Mouse (Mus musculus) midbrain, embryonic 10.5 days (tissue): ENCODE data around the gene Ttc16. TPM values are rescaled to one million over a fixed set of nuclear protein-coding genes. Genes with fewer than 3 reads are reported as not detected.
A peak's percentile ranks its signal among the peaks of the same experiment; 100 is the strongest.

Experiments used
- DNase-seq: peaks from one replicate; pipeline ENCODE4 v3.0.0-alpha.2; 2017; ENCODE audit warnings: low spot score
- H3K27ac ChIP-seq: fragments of 300-500 bp; sonication (generic); replicated peaks from 2 replicates; pipeline ENCODE4 v1.5.1; 2016; ENCODE audit warnings: mild to moderate bottlenecking
- H3K27me3 ChIP-seq: fragments of 300-500 bp; sonication (generic); 2 replicates; pipeline ENCODE4 v1.6.1; 2016; ENCODE audit warnings: low read depth, mild to moderate bottlenecking; ENCODE audit not compliant: poor library complexity, severe bottlenecking
- H3K36me3 ChIP-seq: fragments of 300-500 bp; sonication (generic); 2 replicates; pipeline ENCODE4 v1.6.1; 2016; ENCODE audit warnings: mild to moderate bottlenecking, moderate library complexity
- H3K4me1 ChIP-seq: fragments of 300-500 bp; sonication (generic); 2 replicates; pipeline ENCODE4 v1.6.1; 2016
- H3K4me3 ChIP-seq: fragments of 300-500 bp; sonication (generic); 2 replicates; pipeline ENCODE4 v1.5.1; 2016; ENCODE audit warnings: mild to moderate bottlenecking, moderate library complexity
- H3K9me3 ChIP-seq: fragments of 300-500 bp; sonication (generic); replicated peaks from 2 replicates; pipeline ENCODE4 v1.6.1; 2016; ENCODE audit warnings: mild to moderate bottlenecking
- WGBS: fragments of 180-500 bp; shearing (Covaris S2); methylation state at CpG from one replicate; pipeline ENCODE4 v1.1.7; 2016; 5-methylcytosine and 5-hydroxymethylcytosine counted together
- polyA plus RNA-seq: library from polyadenylated mRNA; unstranded; fragments of >200 nt; fragmentation: Nextera tagmentation; extraction: Ambion mirVana; gene quantifications from 2 replicates; pipeline ENCODE4 v1.2.1, GENCODE M21; 2016

Gene Ttc16
- polyA plus RNA-seq, 1 experiment from 2014 or later = 0.31 TPM

DNA sequence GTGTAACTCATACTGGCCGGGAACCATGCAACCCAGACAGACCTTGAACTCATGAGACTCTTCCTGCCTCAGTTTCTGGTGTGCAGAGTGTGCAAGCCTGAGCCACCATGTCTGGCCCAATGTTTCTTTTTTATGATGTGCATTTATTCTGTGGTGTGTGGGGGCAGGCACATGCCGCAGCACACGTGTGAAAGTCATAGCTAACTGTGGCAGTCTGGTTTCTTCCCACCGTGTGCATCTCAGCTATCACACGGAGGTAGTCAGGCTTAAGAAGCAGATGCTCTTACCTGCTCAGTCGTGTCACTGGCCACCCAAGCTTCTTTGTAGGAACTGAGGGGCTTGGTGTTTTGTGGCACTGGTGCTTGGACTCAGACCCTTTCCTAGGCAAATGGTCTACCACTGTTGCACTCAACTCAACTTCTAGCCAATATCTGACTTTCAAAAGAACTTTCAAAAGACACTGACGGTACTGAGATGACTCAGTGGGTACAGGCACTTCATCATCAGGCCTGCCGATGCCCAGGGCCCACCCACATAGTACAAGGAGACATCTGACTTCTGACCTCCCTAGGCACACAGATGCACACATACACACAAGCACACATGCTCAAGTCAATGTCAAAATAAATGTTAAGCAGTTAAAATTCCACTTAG lies 2.7 kb downstream of the Ttc16 start:
- no peaks in the 10 kb centered on the region for H3K9me3 ChIP-seq
- H3K4me1 ChIP-seq = peaks cover 54% of the 10 kb centered on the region
- peaks cover 32% of the 10 kb centered on the region for H3K27me3 ChIP-seq
- H3K27ac ChIP-seq = no peak overlapping the region
- WGBS = 91% methylated on average over 8 of the region's 8 CpGs
- DNase-seq = no peak
- no peaks in the 10 kb centered on the region for H3K36me3 ChIP-seq
- H3K4me3 ChIP-seq = no peak overlapping the region

DNA sequence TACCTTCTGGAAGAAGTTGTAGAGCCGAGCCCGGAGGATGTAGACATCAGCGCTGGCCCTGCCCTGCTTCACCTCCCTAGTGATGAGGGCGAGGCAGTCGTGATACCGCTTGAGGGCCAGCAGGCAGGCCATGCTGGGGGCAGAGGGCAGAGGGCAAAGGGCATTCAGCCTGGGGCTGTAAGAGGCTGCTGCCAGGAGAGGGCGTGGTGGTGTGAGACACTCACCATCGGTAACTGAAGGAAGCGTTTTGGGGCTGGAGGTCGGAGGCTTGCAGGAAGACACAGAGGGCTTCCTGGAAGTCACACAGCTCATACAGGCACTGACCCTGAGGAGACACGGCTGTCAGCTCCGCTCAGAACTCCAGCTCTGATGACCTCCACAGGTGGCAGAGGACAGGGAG lies 3.5 kb downstream of the Ttc16 start:
- Histone ChIP-seq H3K4me1 (peaks cover 63% of the 10 kb centered on the region), H3K9me3 (no peaks in the 10 kb centered on the region)

GRCm38 (mm10) chr2:32769327-32770085 lies 5.9 kb downstream of the Ttc16 start:
- H3K27me3 ChIP-seq = peaks cover 26% of the 10 kb centered on the region; the same call in 1 of the 2 replicates
- peak overlapping the region; percentile 46; the same call in 1 of the 2 replicates for H3K27ac ChIP-seq
- DNase-seq = peak; percentile 33
- 54% methylated on average over 5 of the region's 5 CpGs for whole genome bisulfite sequencing
- peaks cover 48% of the 10 kb centered on the region for H3K4me1 ChIP-seq
- no peaks in the 10 kb centered on the region for H3K36me3 ChIP-seq
- no peaks in the 10 kb centered on the region for H3K9me3 ChIP-seq
- no peak overlapping the region for H3K4me3 ChIP-seq

More for the DNA sequence above, 3.5 kb downstream of the Ttc16 start:
- Histone ChIP-seq H3K27me3 (peaks cover 31% of the 10 kb centered on the region), H3K27ac (no peak overlapping the region), H3K4me3 (no peak overlapping the region), H3K36me3 (no peaks in the 10 kb centered on the region)
- 31% methylated on average over 12 of the region's 12 CpGs for whole genome bisulfite sequencing
- peak; percentile 30 for DNase-seq

DNA sequence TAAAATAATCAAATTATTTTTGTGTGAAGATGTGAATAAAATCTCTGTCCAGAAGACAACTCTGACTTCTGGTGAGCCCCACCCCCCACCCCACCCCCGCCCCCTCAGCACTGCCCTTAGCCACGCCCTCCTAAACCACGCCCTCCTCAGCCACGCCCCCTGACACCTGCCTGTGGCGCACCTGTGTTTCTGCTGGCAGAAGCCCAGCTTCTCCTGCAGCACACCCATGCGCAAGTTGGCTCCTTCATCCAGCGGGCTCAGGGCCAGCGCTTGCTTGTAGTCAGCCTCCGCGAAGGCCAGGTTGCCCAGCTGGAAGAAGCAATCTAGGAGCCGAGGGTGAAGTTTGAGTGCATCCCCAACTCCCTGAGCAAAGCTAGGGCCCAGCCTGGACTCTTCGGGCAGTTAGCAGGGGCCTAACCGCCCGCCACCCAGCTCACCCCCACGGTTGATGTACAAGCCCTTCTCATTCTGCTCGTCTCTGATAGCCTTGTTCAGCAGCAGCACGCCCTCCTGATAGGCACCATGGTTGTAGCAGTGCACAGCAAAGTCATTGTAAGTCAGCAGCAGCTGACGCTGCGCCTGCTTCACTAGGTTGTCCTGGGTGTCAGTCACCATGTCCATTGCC lies 6.7 kb downstream of the Ttc16 start:
- H3K27me3 ChIP-seq = peaks cover 23% of the 10 kb centered on the region; the same call in 1 of the 2 replicates
- peaks cover 48% of the 10 kb centered on the region for H3K4me1 ChIP-seq
- 50% methylated on average over 19 of the region's 19 CpGs for WGBS
- no peak for DNase-seq
- H3K27ac ChIP-seq = 0 out of 2 replicates have a peak overlapping the region, but pooled peaks have one; percentile 38
- no peak overlapping the region for H3K4me3 ChIP-seq
- H3K9me3 ChIP-seq = no peaks in the 10 kb centered on the region
- H3K36me3 ChIP-seq = no peaks in the 10 kb centered on the region

GRCm38 (mm10) chr2:32767241-32767640 lies 8.2 kb downstream of the Ttc16 start:
- Histone ChIP-seq H3K27me3 (0 out of 2 replicates have a peak, but pooled peaks cover 18% of the 10 kb centered on the region), H3K27ac (no peak overlapping the region; the same call in 1 of the 2 replicates), H3K9me3 (no peaks in the 10 kb centered on the region), H3K36me3 (peaks cover 11% of the 10 kb centered on the region), H3K4me1 (peaks cover 47% of the 10 kb centered on the region), H3K4me3 (no peak overlapping the region)
- WGBS = 79% methylated on average over 12 of the region's 12 CpGs
- no peak for DNase-seq

- 85% methylated on average over 3 of the region's 3 CpGs for WGBS
- no peak for DNase-seq
Observed at GRCm38 (mm10) chr2:32763353-32763752, 12.1 kb downstream of the Ttc16 start.

GRCm38 (mm10) chr2:32761859-32762258 lies 13.6 kb downstream of the Ttc16 start:
- H3K36me3 ChIP-seq = peaks cover 39% of the 10 kb centered on the region
- no peaks in the 10 kb centered on the region for H3K9me3 ChIP-seq
- H3K4me1 ChIP-seq = peaks cover 22% of the 10 kb centered on the region
- 86% methylated on average over 4 of the region's 4 CpGs for WGBS
- H3K27ac ChIP-seq = no peak overlapping the region
- no peak for DNase-seq
- 0 out of 2 replicates have a peak, but pooled peaks cover 3% of the 10 kb centered on the region for H3K27me3 ChIP-seq
- no peak overlapping the region for H3K4me3 ChIP-seq

More at GRCm38 (mm10) chr2:32763353-32763752, 12.1 kb downstream of the Ttc16 start:
- no peaks in the 10 kb centered on the region for H3K9me3 ChIP-seq
- 0 out of 2 replicates have a peak, but pooled peaks cover 10% of the 10 kb centered on the region for H3K27me3 ChIP-seq
- H3K4me1 ChIP-seq = peaks cover 22% of the 10 kb centered on the region
- no peak overlapping the region for H3K27ac ChIP-seq
- peaks cover 39% of the 10 kb centered on the region for H3K36me3 ChIP-seq
- no peak overlapping the region for H3K4me3 ChIP-seq

- no peak overlapping the region for H3K4me3 ChIP-seq
- DNase-seq = no peak
- 88% methylated on average over 14 of the region's 14 CpGs for WGBS
Observed at GRCm38 (mm10) chr2:32761361-32761760, 14.1 kb downstream of the Ttc16 start.

DNA sequence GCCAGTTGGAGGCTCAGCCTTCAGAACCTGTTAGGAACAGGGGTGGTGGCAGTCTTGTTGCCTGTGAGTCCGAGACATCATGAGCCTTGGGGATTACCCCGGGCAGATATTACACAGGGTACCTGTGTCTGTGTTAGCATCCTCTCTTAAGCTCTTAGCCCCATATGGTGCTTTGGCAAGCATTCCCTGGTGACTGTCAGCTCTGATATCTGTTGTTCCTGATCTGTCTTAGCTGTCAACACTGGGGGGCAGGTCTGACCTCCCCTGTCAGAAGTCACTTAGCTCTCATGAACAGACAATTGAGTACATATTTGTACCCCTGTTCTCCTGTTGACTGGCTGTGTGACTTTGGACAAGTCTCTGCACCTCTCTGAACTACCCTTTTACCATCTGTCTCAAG lies 16.4 kb downstream of the Ttc16 start:
- WGBS = 87% methylated on average over 2 of the region's 2 CpGs
- DNase-seq = no peak
- Histone ChIP-seq H3K27ac (no peak overlapping the region), H3K36me3 (peaks cover 50% of the 10 kb centered on the region), H3K27me3 (peaks cover 19% of the 10 kb centered on the region), H3K4me3 (0 out of 2 replicates have a peak overlapping the region, but pooled peaks have one; percentile 4), H3K9me3 (no peaks in the 10 kb centered on the region), H3K4me1 (peaks cover 22% of the 10 kb centered on the region)

More at GRCm38 (mm10) chr2:32761361-32761760, 14.1 kb downstream of the Ttc16 start:
- Histone ChIP-seq H3K36me3 (peaks cover 39% of the 10 kb centered on the region), H3K27me3 (no peaks in the 10 kb centered on the region), H3K27ac (no peak overlapping the region), H3K4me1 (peaks cover 22% of the 10 kb centered on the region), H3K9me3 (no peaks in the 10 kb centered on the region)

DNA sequence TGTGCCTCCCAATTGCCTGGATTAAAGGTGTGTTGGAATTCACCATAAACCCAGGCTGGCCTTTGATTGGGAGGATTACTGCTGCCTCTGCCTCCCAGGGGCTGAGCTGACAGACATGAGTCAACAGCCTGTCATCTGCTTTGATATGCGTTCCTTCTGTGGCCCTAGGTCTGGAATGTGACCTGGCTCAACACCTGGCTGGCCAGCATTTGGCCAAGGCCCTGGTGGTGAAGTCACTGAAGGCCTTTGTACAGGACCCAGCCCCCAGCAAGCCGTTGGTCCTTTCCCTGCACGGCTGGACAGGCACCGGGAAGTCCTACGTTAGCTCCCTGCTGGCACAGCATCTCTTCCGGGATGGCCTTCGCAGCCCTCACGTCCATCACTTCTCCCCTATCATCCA lies 16.9 kb downstream of the Ttc16 start:
- Histone ChIP-seq H3K36me3 (peaks cover 53% of the 10 kb centered on the region), H3K27me3 (peaks cover 23% of the 10 kb centered on the region), H3K9me3 (no peaks in the 10 kb centered on the region), H3K4me3 (peak overlapping the region; percentile 4; the same call in 1 of the 2 replicates), H3K4me1 (peaks cover 22% of the 10 kb centered on the region), H3K27ac (no peak overlapping the region)
- no peak for DNase-seq
- WGBS = 83% methylated on average over 8 of the region's 8 CpGs

DNA sequence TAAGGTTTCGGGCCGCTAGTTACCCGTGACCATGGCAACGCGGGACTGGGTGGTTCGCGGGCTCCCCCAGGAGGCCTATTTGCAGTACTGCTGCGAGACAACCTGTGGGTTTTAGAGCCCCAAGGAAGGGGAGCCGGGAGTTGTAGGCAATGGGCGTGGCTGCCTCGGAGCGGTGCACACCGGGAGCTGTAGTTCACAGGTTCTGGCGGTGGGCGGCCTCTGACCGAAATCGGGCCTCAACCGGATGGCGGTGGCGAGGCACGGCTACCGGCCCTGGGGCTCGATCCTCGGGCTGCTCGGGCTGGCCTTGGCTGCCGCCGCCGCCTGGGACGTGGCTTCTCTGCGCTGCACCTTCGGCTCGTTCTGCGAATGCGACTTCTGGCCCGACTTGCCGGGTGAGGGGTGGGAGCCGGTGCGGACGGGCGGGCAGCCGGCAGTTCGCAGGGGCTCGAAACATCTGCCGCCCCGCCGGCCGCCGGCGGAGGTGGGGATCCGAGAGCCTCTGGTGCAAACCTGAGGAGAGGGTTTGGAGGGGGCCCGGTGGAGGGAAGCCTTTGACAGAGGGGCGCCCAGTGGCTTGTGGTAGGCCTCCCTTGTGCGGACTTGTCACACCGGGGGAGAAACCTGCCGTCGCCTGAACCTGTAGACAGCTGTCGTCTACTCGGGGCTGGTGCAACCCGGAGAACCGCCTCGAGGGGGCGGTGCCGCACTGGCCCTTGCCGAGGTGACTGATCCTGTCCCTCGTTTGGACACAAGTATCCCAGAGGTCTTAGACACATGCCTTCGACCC lies 18.2 kb downstream of the Ttc16 start, which contains the start of gene Tor2a:
TSS of gene Tor2a (plus strand) at position 179 of the 790 bp plus-strand sequence.
- DNase-seq = peak; percentile 97
- under 1% methylated on average over 66 of the region's 66 CpGs for WGBS
- Histone ChIP-seq H3K9me3 (no peaks in the 10 kb centered on the region), H3K27ac (peak within 1 kb of the TSS; percentile 95), H3K4me1 (peaks cover 30% of the 10 kb centered on the region), H3K4me3 (peak within 1 kb of the TSS; percentile 79), H3K27me3 (peaks cover 35% of the 10 kb centered on the region), H3K36me3 (peaks cover 53% of the 10 kb centered on the region)

DNA sequence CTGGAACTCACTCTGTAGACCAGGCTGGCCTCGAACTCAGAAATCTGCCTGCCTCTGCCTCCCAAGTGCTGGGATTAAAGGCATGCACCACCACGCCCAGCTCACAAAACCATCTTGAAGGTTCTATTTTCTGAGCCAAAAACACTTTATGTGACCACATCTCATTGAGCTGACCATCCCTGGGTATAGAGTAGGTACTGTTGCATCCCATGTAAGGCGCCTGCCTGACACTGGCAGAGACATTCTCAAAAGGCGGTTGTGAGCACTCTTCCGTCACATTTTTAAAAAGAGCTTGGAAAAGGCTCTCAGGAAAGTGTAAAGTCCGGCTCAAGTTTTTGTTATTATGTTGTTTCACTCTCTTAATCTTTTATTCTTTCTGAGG lies 18.8 kb downstream of the Ttc16 start:
- Histone ChIP-seq H3K4me3 (peak overlapping the region; percentile 79), H3K36me3 (peaks cover 47% of the 10 kb centered on the region), H3K9me3 (no peaks in the 10 kb centered on the region), H3K27me3 (peaks cover 37% of the 10 kb centered on the region), H3K4me1 (peaks cover 36% of the 10 kb centered on the region), H3K27ac (peak overlapping the region; percentile 95; the same call in 1 of the 2 replicates)
- no peak for DNase-seq
- 33% methylated on average over 6 of the region's 6 CpGs for WGBS
